Mouse (Mus musculus): ENCODE results near the gene Fam53b. TPM values are rescaled to one million over a fixed set of nuclear protein-coding genes. Genes with fewer than 3 reads are reported as not detected.

Gene Fam53b
- total and polyA plus RNA-seq, 2 experiments from 2014 or later, result 9.4 to 17.3 TPM

DNA sequence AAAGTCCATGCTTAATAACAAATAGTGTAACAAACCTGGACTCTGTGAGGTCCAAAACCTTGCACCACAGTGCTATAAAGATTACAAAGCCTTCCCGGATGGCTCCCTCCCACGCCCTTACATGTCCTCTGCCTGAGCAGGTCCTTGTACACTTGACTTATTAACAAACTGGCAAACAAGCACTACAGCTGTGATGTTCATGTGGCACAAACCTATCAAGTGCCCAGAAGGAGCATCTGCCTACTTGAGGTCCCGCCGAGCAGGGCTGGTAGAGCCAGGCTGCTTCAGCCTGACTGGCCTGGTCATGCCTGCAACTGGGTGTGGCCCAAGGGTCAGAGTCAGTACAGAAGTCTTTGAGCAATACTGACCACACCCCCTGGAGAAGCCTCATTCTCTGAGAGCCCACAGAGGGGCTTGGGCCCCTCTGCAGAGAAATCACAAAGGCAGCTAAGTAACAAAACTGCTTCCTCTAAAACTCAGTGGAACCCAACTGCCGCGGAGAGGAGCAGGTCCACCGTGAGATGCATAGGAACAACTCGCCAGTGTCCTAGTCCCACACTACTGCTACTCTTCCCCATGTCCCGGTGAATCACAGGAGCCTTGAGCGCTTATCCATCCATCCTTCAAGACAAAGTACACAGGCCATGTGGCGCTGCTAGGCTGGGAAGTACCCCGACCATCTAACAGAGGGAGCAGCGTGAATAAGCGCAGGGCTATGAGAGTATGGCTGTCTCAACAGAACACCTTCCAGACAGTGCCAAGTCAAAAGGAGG lies 23.1 kb downstream of the Fam53b start:
- 90% methylated on average over 14 of the region's 14 CpGs for WGBS
- Histone ChIP-seq H3K9me3 (ENCODE audit: low read length) (no peaks in the 10 kb centered on the region), H3K27ac (ENCODE audit: low read depth, low read length) (no peak overlapping the region), H3K4me2 (ENCODE audit: low read depth, low read length, poor library complexity, severe bottlenecking) (no peak overlapping the region), H3K27me3 (ENCODE audit: insufficient read depth, low read length) (no peaks in the 10 kb centered on the region), H3K4me1 (ENCODE audit: insufficient read depth, low read length) (peaks cover 4% of the 10 kb centered on the region), H3K36me3 (ENCODE audit: insufficient read depth, low read length) (no peaks in the 10 kb centered on the region), H3K4me3 (ENCODE audit: low read depth, low read length) (no peak overlapping the region), H3K9ac (replicated peaks; ENCODE audit: low read length, poor library complexity, severe bottlenecking) (no peak overlapping the region)
- TF ChIP-seq CTCF (IDR thresholded peaks at IDR 0.05), result no peak
- DNase-seq (ENCODE audit: low spot score) (peak; percentile 58), ATAC-seq (ENCODE audit: low FRiP score) (no peak)

DNA sequence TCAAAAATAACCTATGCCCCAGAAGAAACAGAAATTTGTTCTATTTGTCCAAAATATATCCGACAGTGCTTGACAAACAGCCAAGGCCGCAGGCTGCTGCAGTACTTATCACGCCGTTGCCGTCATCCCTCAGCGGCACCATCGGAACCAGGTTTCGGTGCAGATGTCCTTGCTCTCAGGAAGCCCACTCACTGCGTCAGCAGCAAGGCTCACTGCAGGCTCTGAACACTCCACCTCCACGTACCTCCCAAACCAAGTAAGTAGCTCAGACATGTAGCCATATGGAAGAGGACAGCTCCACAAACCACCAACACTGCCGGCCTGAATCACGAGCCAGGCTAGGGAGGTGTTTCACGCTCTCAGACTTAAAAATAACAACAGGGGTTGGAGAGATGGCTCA lies 24.9 kb downstream of the Fam53b start:
- Histone ChIP-seq H3K9me3 (ENCODE audit: low read length) (no peaks in the 10 kb centered on the region), H3K9ac (replicated peaks; ENCODE audit: low read length, poor library complexity, severe bottlenecking) (no peak overlapping the region), H3K27ac (ENCODE audit: low read depth, low read length) (no peak overlapping the region), H3K27me3 (ENCODE audit: insufficient read depth, low read length) (no peaks in the 10 kb centered on the region), H3K4me3 (ENCODE audit: low read depth, low read length) (no peak overlapping the region), H3K4me2 (ENCODE audit: low read depth, low read length, poor library complexity, severe bottlenecking) (no peak overlapping the region), H3K4me1 (ENCODE audit: insufficient read depth, low read length) (peaks cover 4% of the 10 kb centered on the region), H3K36me3 (ENCODE audit: insufficient read depth, low read length) (no peaks in the 10 kb centered on the region)
- 97% methylated on average over 13 of the region's 13 CpGs for WGBS
- DNase-seq (ENCODE audit: low spot score) (no peak), ATAC-seq (ENCODE audit: low FRiP score) (no peak)
- TF ChIP-seq CTCF (IDR thresholded peaks at IDR 0.05), result no peak

- no peak for ATAC-seq (ENCODE audit: low FRiP score)
- no peak for TF ChIP-seq CTCF (IDR thresholded peaks at IDR 0.05)
- Histone ChIP-seq H3K27ac (ENCODE audit: low read depth, low read length) (no peak overlapping the region), H3K9ac (replicated peaks; ENCODE audit: low read length, poor library complexity, severe bottlenecking) (no peak overlapping the region), H3K27me3 (ENCODE audit: insufficient read depth, low read length) (no peaks in the 10 kb centered on the region), H3K36me3 (ENCODE audit: insufficient read depth, low read length) (no peaks in the 10 kb centered on the region), H3K9me3 (ENCODE audit: low read length) (no peaks in the 10 kb centered on the region), H3K4me2 (ENCODE audit: low read depth, low read length, poor library complexity, severe bottlenecking) (no peak overlapping the region), H3K4me3 (ENCODE audit: low read depth, low read length) (no peak overlapping the region), H3K4me1 (ENCODE audit: insufficient read depth, low read length) (no peaks in the 10 kb centered on the region; the same call in 1 of the 2 replicates)
- WGBS, result 91% methylated on average over 4 of the region's 4 CpGs
- DNase-seq (ENCODE audit: low spot score), result no peak
These were observed 26.0 kb downstream of the Fam53b start for GRCm38 (mm10) chr7:132787496-132788190.

- Histone ChIP-seq H3K4me3 (ENCODE audit: low read depth, low read length) (no peak overlapping the region), H3K27me3 (ENCODE audit: insufficient read depth, low read length) (no peaks in the 10 kb centered on the region), H3K36me3 (ENCODE audit: insufficient read depth, low read length) (no peaks in the 10 kb centered on the region), H3K4me2 (ENCODE audit: low read depth, low read length, poor library complexity, severe bottlenecking) (no peak overlapping the region), H3K4me1 (ENCODE audit: insufficient read depth, low read length) (no peaks in the 10 kb centered on the region; the same call in 1 of the 2 replicates), H3K27ac (ENCODE audit: low read depth, low read length) (no peak overlapping the region), H3K9me3 (ENCODE audit: low read length) (no peaks in the 10 kb centered on the region), H3K9ac (replicated peaks; ENCODE audit: low read length, poor library complexity, severe bottlenecking) (no peak overlapping the region)
- TF ChIP-seq CTCF (IDR thresholded peaks at IDR 0.05), result no peak
- WGBS, result 95% methylated on average over 4 of the region's 4 CpGs
- ATAC-seq (ENCODE audit: low FRiP score) (no peak), DNase-seq (ENCODE audit: low spot score) (no peak)
These were observed 26.7 kb downstream of the Fam53b start for GRCm38 (mm10) chr7:132787022-132787421.

- H3K27ac ChIP-seq (ENCODE audit: low read depth, low read length), result no peak overlapping the region
- WGBS, result 35% methylated on average over 4 of the region's 4 CpGs
- TF ChIP-seq CTCF (IDR thresholded peaks at IDR 0.05), result no peak
- no peak for ATAC-seq (ENCODE audit: low FRiP score)
- no peak overlapping the region for H3K4me2 ChIP-seq (ENCODE audit: low read depth, low read length, poor library complexity, severe bottlenecking)
- DNase-seq (ENCODE audit: low spot score), result no peak
- no peaks in the 10 kb centered on the region for H3K36me3 ChIP-seq (ENCODE audit: insufficient read depth, low read length)
- no peak overlapping the region for H3K9ac ChIP-seq (replicated peaks; ENCODE audit: low read length, poor library complexity, severe bottlenecking)
- peaks cover 5% of the 10 kb centered on the region for H3K4me1 ChIP-seq (ENCODE audit: insufficient read depth, low read length)
- H3K27me3 ChIP-seq (ENCODE audit: insufficient read depth, low read length), result no peaks in the 10 kb centered on the region
- H3K4me3 ChIP-seq (ENCODE audit: low read depth, low read length), result no peak overlapping the region
- H3K9me3 ChIP-seq (ENCODE audit: low read length), result no peaks in the 10 kb centered on the region
These were observed 27.2 kb downstream of the Fam53b start for GRCm38 (mm10) chr7:132786522-132786921.

DNA sequence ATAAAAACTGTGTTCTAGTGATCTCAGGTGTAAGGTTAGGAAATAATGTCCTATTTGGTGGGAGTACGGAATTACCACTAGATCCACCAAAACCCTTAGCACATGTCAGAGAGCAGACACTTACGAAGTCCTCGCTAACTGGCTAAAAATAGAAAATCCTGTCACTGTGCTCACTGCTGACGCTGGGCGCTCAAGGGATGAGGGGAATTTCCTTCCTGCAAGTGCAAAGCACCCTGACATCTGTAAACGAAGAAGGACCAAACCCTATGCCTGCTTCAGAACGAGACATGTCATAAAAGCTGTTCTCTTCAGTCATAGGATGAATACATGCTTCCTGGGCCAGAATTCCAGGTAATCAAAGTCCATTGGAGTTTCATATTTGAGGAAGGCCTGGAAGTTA lies 27.7 kb downstream of the Fam53b start:
- no peak overlapping the region for H3K27ac ChIP-seq (ENCODE audit: low read depth, low read length)
- TF ChIP-seq CTCF (IDR thresholded peaks at IDR 0.05), result no peak
- H3K4me3 ChIP-seq (ENCODE audit: low read depth, low read length), result no peak overlapping the region
- no peak for ATAC-seq (ENCODE audit: low FRiP score)
- H3K9me3 ChIP-seq (ENCODE audit: low read length), result no peaks in the 10 kb centered on the region
- H3K9ac ChIP-seq (replicated peaks; ENCODE audit: low read length, poor library complexity, severe bottlenecking), result no peak overlapping the region
- DNase-seq (ENCODE audit: low spot score), result no peak
- H3K4me1 ChIP-seq (ENCODE audit: insufficient read depth, low read length), result peaks cover 8% of the 10 kb centered on the region
- no peaks in the 10 kb centered on the region for H3K27me3 ChIP-seq (ENCODE audit: insufficient read depth, low read length)
- H3K36me3 ChIP-seq (ENCODE audit: insufficient read depth, low read length), result no peaks in the 10 kb centered on the region
- WGBS, result 53% methylated on average over 7 of the region's 7 CpGs
- H3K4me2 ChIP-seq (ENCODE audit: low read depth, low read length, poor library complexity, severe bottlenecking), result no peak overlapping the region
